Mouse (Mus musculus): ENCODE data around the gene Nampt. TPM values are rescaled to one million over a fixed set of nuclear protein-coding genes. Genes with fewer than 3 reads are reported as not detected.

Nampt gene
- polyA plus RNA-seq, 1 experiment from 2014 or later, result 25.2 TPM

- peak overlapping the region; percentile 86 for H3K4me3 ChIP-seq (replicated peaks; ENCODE audit: low read length)
- peaks cover 5% of the 10 kb centered on the region for H3K4me1 ChIP-seq (ENCODE audit: control insufficient read depth, insufficient read depth, low read length)
- H3K9me3 ChIP-seq (replicated peaks; ENCODE audit: control insufficient read depth, low read length), result no peaks in the 10 kb centered on the region
- H3K4me2 ChIP-seq (ENCODE audit: low read depth, low read length), result peak overlapping the region; percentile 64
- H3K36me3 ChIP-seq (ENCODE audit: control insufficient read depth, insufficient read depth, low read length), result 0 out of 2 replicates have a peak, but pooled peaks cover 6% of the 10 kb centered on the region
- peak overlapping the region; percentile 89 for H3K9ac ChIP-seq (ENCODE audit: low read length)
- H3K27ac ChIP-seq (ENCODE audit: low read length), result peak overlapping the region; percentile 93
- no peaks in the 10 kb centered on the region for H3K27me3 ChIP-seq (ENCODE audit: control insufficient read depth, insufficient read depth, low read length)
- ATAC-seq (ENCODE audit: insufficient read depth, low FRiP score), result peak; percentile 75
- 1% methylated on average over 47 of the region's 49 CpGs for WGBS
These were observed 1.6 kb downstream of the Nampt start for GRCm38 (mm10) chr12:32820688-32821503.

DNA sequence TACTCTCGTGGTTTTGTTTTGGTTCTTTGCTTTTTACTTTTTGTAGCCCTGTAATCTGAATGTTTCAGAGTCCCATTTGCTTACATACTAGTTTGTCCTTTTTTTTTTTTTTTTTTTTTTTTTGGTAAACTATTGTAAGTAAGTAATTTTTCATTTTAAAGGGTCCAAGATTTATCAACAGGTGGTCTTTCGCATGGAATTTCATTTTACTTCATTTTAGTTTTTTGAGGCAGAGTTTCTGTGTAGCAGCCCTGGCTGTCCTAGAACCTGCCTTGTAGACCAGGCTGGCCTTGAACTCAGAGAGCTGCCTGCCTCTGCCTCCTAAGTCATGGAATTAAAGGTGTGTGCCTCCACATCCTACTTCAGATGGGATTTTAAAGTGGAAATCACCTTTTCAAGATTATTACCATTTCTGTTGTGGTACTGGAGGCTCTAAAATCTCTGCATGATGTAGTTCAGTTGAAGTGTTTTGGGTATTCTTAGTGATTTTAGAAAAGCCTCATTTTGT, 2.2 kb downstream of the Nampt start:
- no peak for ATAC-seq (ENCODE audit: insufficient read depth, low FRiP score)
- no peak overlapping the region; the same call in 1 of the 2 replicates for H3K27ac ChIP-seq (ENCODE audit: low read length)
- H3K36me3 ChIP-seq (ENCODE audit: control insufficient read depth, insufficient read depth, low read length), result 0 out of 2 replicates have a peak, but pooled peaks cover 6% of the 10 kb centered on the region
- H3K27me3 ChIP-seq (ENCODE audit: control insufficient read depth, insufficient read depth, low read length), result no peaks in the 10 kb centered on the region
- H3K4me3 ChIP-seq (replicated peaks; ENCODE audit: low read length), result peak overlapping the region; percentile 86
- H3K4me1 ChIP-seq (ENCODE audit: control insufficient read depth, insufficient read depth, low read length), result peaks cover 5% of the 10 kb centered on the region
- peak overlapping the region; percentile 64 for H3K4me2 ChIP-seq (ENCODE audit: low read depth, low read length)
- WGBS, result 33% methylated on average over 2 of the region's 2 CpGs
- H3K9ac ChIP-seq (ENCODE audit: low read length), result peak overlapping the region; percentile 89; the same call in 1 of the 2 replicates
- H3K9me3 ChIP-seq (replicated peaks; ENCODE audit: control insufficient read depth, low read length), result no peaks in the 10 kb centered on the region

DNA sequence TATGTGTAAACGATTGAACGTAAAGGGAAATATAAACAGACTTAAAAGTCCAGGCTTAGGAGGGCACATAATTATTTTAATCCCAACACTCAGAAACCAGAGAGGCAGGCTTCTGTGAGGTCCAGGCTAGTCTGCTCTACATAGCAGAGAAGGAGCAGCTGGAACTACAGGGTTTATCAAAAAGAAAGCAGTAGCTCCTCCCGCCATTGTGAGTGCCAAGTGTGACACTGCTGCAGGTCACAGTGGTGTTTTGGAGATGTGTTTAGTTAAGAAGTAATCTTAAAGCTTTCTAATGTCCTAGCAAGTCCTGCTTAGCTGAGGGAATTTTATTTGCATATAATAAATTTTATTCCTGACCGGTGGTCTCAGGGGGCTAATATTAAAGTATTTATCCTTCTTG, 2.7 kb downstream of the Nampt start:
- Histone ChIP-seq H3K4me1 (ENCODE audit: control insufficient read depth, insufficient read depth, low read length) (peaks cover 5% of the 10 kb centered on the region), H3K4me3 (replicated peaks; ENCODE audit: low read length) (no peak overlapping the region), H3K9me3 (replicated peaks; ENCODE audit: control insufficient read depth, low read length) (no peaks in the 10 kb centered on the region), H3K27ac (ENCODE audit: low read length) (no peak overlapping the region), H3K27me3 (ENCODE audit: control insufficient read depth, insufficient read depth, low read length) (no peaks in the 10 kb centered on the region), H3K4me2 (ENCODE audit: low read depth, low read length) (no peak overlapping the region), H3K36me3 (ENCODE audit: control insufficient read depth, insufficient read depth, low read length) (0 out of 2 replicates have a peak, but pooled peaks cover 6% of the 10 kb centered on the region), H3K9ac (ENCODE audit: low read length) (no peak overlapping the region)
- WGBS, result 33% methylated on average over 4 of the region's 4 CpGs
- no peak for ATAC-seq (ENCODE audit: insufficient read depth, low FRiP score)

- H3K9ac ChIP-seq (ENCODE audit: low read length), result no peak overlapping the region
- H3K4me2 ChIP-seq (ENCODE audit: low read depth, low read length), result no peak overlapping the region
- 0 out of 2 replicates have a peak, but pooled peaks cover 6% of the 10 kb centered on the region for H3K36me3 ChIP-seq (ENCODE audit: control insufficient read depth, insufficient read depth, low read length)
- peaks cover 5% of the 10 kb centered on the region for H3K4me1 ChIP-seq (ENCODE audit: control insufficient read depth, insufficient read depth, low read length)
- H3K27me3 ChIP-seq (ENCODE audit: control insufficient read depth, insufficient read depth, low read length), result no peaks in the 10 kb centered on the region
- WGBS, result 88% methylated on average over 6 of the region's 6 CpGs
- no peak overlapping the region for H3K27ac ChIP-seq (ENCODE audit: low read length)
- ATAC-seq (ENCODE audit: insufficient read depth, low FRiP score), result no peak
- no peak overlapping the region for H3K4me3 ChIP-seq (replicated peaks; ENCODE audit: low read length)
- H3K9me3 ChIP-seq (replicated peaks; ENCODE audit: control insufficient read depth, low read length), result no peaks in the 10 kb centered on the region
These were observed 5.2 kb downstream of the Nampt start for GRCm38 (mm10) chr12:32824586-32824985.

GRCm38 (mm10) chr12:32826971-32827370, 7.6 kb downstream of the Nampt start:
- Histone ChIP-seq H3K36me3 (ENCODE audit: control insufficient read depth, insufficient read depth, low read length) (0 out of 2 replicates have a peak, but pooled peaks cover 6% of the 10 kb centered on the region), H3K4me2 (ENCODE audit: low read depth, low read length) (no peak overlapping the region), H3K27me3 (ENCODE audit: control insufficient read depth, insufficient read depth, low read length) (no peaks in the 10 kb centered on the region), H3K27ac (ENCODE audit: low read length) (no peak overlapping the region), H3K9me3 (replicated peaks; ENCODE audit: control insufficient read depth, low read length) (no peaks in the 10 kb centered on the region), H3K4me1 (ENCODE audit: control insufficient read depth, insufficient read depth, low read length) (peaks cover 2% of the 10 kb centered on the region; the same call in 1 of the 2 replicates), H3K9ac (ENCODE audit: low read length) (no peak overlapping the region), H3K4me3 (replicated peaks; ENCODE audit: low read length) (no peak overlapping the region)
- WGBS, result 32% methylated on average over 3 of the region's 3 CpGs
- no peak for ATAC-seq (ENCODE audit: insufficient read depth, low FRiP score)

- H3K4me2 ChIP-seq (ENCODE audit: low read depth, low read length), result no peak overlapping the region
- no peaks in the 10 kb centered on the region for H3K9me3 ChIP-seq (replicated peaks; ENCODE audit: control insufficient read depth, low read length)
- no peak overlapping the region for H3K27ac ChIP-seq (ENCODE audit: low read length)
- H3K27me3 ChIP-seq (ENCODE audit: control insufficient read depth, insufficient read depth, low read length), result no peaks in the 10 kb centered on the region
- no peaks in the 10 kb centered on the region for H3K4me1 ChIP-seq (ENCODE audit: control insufficient read depth, insufficient read depth, low read length)
- no peak for ATAC-seq (ENCODE audit: insufficient read depth, low FRiP score)
- H3K4me3 ChIP-seq (replicated peaks; ENCODE audit: low read length), result no peak overlapping the region
- 0 out of 2 replicates have a peak, but pooled peaks cover 3% of the 10 kb centered on the region for H3K36me3 ChIP-seq (ENCODE audit: control insufficient read depth, insufficient read depth, low read length)
- no peak overlapping the region for H3K9ac ChIP-seq (ENCODE audit: low read length)
- 65% methylated on average over 8 of the region's 8 CpGs for WGBS
These were observed 8.9 kb downstream of the Nampt start for GRCm38 (mm10) chr12:32828137-32828760.

DNA sequence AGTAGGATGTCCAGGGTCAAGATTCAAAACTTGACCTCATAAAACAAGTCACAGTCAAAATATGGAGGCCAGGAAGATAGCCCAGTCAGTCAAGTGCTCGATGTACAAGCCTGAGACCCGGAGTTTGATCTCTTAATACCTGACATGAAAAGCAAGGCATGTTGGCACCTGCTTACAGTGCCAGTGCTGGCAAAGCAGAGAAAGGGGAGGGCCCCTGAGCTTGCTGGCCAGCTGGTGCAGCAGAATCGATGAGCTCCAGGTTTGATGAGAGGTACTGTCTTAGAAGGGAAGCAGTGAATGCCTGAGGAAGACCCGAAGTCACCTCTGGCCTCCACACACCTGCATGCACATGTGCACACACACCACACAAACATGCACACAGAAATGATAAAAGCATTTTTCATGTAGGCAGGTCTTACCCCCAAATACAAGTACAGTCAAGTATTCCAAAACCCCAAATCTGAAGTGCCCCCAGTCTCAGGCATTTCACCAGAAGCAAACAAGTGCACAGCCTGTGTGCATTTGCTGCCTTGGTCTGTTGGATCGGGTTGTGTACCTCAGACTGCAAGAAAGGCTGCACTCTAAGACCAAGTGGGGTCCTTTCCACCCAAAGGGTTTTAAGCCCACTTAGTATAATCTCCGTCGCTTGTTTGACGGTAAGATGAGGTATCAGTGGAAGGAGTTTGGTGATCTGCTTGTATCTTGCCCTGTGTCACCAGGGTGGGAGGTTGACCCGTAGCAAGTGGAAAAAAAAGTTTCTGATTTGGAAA, 10.2 kb downstream of the Nampt start:
- no peaks in the 10 kb centered on the region for H3K27me3 ChIP-seq (ENCODE audit: control insufficient read depth, insufficient read depth, low read length)

GRCm38 (mm10) chr12:32832076-32832475, 12.7 kb downstream of the Nampt start:
- no peaks in the 10 kb centered on the region for H3K27me3 ChIP-seq (ENCODE audit: control insufficient read depth, insufficient read depth, low read length)
- H3K9ac ChIP-seq (ENCODE audit: low read length), result no peak overlapping the region
- ATAC-seq (ENCODE audit: insufficient read depth, low FRiP score), result no peak
- peaks cover 3% of the 10 kb centered on the region; the same call in 1 of the 2 replicates for H3K9me3 ChIP-seq (replicated peaks; ENCODE audit: control insufficient read depth, low read length)
- H3K36me3 ChIP-seq (ENCODE audit: control insufficient read depth, insufficient read depth, low read length), result peaks cover 6% of the 10 kb centered on the region; the same call in 1 of the 2 replicates
- H3K4me2 ChIP-seq (ENCODE audit: low read depth, low read length), result no peak overlapping the region
- 0 out of 2 replicates have a peak, but pooled peaks cover 3% of the 10 kb centered on the region for H3K4me1 ChIP-seq (ENCODE audit: control insufficient read depth, insufficient read depth, low read length)
- H3K4me3 ChIP-seq (replicated peaks; ENCODE audit: low read length), result no peak overlapping the region
- no peak overlapping the region for H3K27ac ChIP-seq (ENCODE audit: low read length)
- 90% methylated on average over 3 of the region's 3 CpGs for WGBS

More for the DNA sequence above, 10.2 kb downstream of the Nampt start:
- Histone ChIP-seq H3K4me1 (ENCODE audit: control insufficient read depth, insufficient read depth, low read length) (no peaks in the 10 kb centered on the region), H3K4me2 (ENCODE audit: low read depth, low read length) (no peak overlapping the region), H3K36me3 (ENCODE audit: control insufficient read depth, insufficient read depth, low read length) (peaks cover 6% of the 10 kb centered on the region; the same call in 1 of the 2 replicates), H3K9me3 (replicated peaks; ENCODE audit: control insufficient read depth, low read length) (peaks cover 3% of the 10 kb centered on the region; the same call in 1 of the 2 replicates), H3K4me3 (replicated peaks; ENCODE audit: low read length) (no peak overlapping the region), H3K27ac (ENCODE audit: low read length) (no peak overlapping the region), H3K9ac (ENCODE audit: low read length) (no peak overlapping the region)
- ATAC-seq (ENCODE audit: insufficient read depth, low FRiP score), result no peak
- WGBS, result 81% methylated on average over 9 of the region's 9 CpGs

Data from stomach, embryonic 16.5 days (tissue).